Mouse (Mus musculus) layer of hippocampus, adult 8-10 months (tissue): Measurements from ENCODE around the gene Tnfsf8. TPM values are rescaled to one million over a fixed set of nuclear protein-coding genes. Genes with fewer than 3 reads are reported as not detected.

ENCODE experiments used
- DNase-seq, 2 experiments: peaks; one replicate each; pipeline ENCODE4 v3.0.0; 2022; ENCODE audit warnings: low spot score in 2 of 2
- total RNA-seq, 4 experiments: library from RNA; stranded (reverse); gene quantifications; 2 replicates each; pipeline ENCODE4 v1.2.4; 2022

Gene Tnfsf8
- total RNA-seq, 4 experiments from 2014 or later = 0.59 to 0.65 TPM; not detected in 2

DNA sequence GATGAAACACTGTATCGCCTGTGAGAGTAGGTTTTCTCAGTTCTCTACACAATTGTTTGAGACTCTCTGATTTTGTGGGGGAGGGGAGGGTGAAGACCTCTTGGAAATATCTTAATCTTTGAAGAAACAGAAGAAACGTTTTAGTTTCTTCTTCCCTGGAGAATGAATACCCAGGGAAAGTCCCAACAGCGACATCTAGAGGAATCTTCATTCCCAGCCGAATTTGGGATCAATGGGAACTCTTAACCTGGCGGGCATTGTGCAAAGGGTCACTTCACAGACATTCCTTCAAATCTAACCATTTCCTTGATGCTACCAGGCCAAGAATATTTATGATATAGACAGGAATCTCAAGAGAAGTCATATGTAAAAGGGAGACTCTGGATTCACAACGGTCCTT lies 17.2 kb downstream of the Tnfsf8 start:
- no peak for DNase-seq

DNA sequence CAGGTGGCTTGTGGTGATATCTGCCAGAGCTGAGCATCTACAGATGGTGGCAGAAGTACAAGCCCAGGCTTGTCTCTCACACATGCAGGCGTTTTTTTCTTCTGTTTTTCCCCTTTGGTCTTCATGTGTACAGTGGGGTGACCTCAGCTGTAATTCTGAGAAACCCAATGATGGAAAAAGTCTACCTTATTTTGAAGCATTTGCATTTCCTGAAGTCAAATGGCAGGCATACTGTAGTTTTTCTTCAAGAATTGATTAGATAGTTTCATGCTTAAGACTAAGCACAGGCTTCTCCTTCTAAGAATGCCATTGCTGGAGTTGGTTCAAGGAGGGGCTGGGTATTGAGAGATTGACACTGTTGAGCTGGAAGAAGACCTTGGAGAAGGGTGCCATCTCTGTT lies 18.9 kb downstream of the Tnfsf8 start:
- no peak for DNase-seq

DNA sequence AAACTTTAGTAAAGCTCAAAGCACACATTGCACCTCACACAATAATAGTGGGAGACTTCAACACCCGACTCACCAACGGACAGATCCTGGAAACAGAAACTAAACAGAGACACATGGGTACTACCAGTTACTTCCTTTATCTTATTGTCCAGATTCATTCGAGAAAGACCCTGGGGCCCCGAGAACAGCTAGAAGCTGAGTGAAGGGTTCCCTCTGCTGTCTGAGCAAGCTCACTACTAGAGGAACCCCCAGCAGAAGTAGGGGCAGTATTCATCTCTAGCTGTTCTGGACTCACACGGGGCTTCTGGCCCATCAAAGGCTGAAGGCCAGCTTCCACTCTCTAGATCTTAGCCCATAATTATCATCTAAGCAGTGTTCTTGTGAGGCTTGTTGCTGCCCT lies 20.7 kb downstream of the Tnfsf8 start:
- peak in 1 of 2 experiments; percentile 12 for DNase-seq

DNA sequence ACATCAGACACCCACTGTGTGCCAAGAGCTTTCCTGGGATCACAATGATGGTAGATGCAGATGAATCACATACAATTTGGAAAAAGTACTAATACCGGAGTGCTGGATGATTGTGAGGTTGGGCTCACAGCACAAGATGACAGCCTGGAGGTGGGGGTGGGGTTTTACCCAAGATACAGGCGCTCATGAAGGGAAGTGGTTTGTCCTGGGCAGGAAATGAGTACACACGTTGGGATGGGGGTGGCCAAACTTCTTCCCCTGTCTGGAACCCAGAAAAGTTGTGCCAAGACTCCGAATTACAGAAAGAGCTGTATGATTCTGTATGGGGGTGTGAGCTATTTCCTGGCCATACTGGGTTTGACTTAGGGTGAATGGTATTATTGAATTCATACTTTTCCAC lies 38.0 kb downstream of the Tnfsf8 start:
- DNase-seq = no peak

DNA sequence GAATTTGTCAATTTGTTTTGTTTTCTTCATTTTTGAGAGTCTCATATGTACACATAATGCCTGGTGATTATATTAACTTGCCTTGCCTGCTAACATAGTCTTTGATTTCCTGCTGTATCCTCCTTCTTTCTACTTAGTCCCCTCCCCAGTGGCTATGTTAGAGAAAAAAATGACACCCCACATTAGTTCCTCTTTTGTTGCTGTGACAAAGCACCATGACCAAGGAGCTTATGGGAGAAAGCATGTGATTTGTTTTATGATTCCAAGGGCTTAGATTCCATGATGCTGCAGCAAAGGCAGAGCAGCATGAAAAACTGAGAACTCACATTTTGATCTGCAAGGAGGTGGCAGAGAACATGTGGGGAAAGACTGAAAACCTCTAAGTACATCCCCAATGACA lies 43.6 kb downstream of the Tnfsf8 start:
- no peak for DNase-seq

DNA sequence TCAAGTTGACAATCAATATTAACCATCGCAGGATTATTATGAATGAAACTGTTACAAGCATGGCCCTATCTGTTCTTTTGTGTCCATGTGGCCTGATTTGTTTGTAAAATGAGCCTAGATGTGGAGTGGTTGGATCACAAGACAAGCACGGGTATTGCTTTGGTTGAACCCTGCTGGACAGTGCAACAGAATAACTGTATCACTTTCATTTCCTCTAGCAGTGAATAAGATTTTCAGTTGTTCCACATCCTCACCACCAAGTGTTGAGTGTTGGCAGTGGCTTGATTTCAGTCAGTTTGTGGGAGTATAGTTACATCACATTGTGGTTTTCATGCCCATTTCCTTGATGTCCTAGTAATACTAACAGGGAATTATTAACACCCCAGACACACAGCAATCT lies 45.5 kb downstream of the Tnfsf8 start:
- no peak for DNase-seq

DNA sequence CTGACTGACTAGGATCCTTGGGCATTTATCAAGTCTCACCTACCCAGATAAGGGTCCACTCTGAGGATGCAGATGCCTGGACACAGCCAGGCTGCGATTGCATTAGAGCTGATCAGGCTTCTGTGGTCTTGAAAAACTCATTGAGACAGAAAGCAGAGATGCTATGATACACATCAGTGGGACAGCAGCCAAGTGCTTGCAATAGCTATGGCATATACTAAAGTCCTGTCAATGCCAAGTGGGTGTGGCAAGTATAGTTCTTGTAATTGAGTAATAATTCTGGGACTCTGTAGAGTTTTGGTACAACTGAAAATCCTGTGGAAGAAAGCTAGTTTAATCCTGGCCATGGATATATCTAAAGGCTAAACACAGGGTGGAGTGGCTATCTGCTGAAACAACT lies 63.1 kb downstream of the Tnfsf8 start:
- no peak for DNase-seq

DNA sequence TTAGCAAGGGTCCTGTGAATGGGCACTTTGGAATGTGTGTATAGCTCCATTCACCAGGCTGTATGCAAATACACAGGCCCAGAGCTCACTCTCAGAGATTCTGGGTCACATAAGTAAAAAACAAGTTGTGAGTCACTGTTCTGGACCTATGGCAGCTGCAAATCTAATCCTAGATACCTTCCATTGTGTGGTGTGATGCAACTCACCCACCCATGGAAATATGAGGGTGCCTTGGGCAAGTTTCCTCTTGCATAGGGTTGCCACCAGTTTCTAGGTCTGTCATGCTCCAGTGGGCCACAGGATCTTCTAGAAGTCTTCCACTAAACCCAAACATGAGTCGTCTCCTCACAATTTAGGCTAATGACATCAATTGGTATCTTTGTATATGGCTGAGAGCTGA lies 64.6 kb downstream of the Tnfsf8 start:
- DNase-seq = no peak

DNA sequence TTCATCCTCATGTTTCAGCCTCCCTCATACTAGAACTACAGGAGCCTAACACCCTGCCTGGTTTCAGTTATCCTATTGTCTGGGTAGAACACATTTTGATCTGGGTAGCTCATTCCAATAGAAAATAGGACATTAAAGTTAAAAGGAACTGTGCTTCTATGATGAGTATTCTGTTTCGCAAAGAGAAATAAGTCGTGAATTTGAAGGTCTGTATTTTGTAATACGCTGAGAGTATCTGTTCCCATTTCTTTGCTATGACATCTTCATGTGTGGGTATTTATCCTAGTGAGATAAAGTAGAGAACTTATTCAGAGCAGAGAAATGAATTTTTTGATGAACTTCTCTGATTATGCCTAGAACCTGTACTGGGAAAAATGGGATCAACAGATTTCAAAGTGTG lies 68.8 kb downstream of the Tnfsf8 start:
- no peak for DNase-seq

DNA sequence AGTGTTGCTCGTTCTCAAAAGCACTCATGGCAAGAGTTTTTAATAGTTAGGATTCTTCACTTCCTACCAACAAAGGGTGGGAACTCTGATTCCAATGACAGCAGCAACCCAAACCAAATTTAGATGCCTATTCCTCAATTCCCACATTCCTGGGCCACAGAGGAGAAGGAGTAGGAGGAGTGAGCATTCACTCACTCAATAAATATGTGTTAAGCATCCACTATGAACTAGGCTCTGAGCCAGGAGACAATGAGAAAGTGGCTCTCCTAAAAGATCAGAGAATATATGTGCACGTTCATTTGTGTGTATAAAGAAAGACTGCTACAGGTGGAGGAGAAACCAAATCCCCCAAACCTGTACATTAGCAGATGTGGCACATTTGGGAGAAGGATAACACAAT lies 75.7 kb downstream of the Tnfsf8 start:
- no peak for DNase-seq

DNA sequence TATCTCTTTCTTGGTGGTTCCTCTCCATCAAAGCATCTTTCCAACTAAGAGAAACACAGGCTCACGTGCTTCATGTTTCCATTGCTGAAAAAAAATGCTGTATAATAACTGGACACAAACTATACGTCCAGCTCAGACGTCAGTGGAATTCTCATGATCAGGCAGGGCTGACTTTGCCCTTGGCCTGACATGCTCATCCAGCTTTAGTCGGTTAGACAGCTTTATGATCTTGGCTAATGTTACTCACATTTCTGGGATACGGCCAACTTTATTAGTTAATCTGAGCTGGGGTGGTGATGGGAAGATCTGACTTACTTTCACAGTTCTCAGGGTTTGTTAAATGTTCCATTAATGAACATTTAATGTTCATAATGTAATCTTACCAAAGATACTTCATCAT lies 77.3 kb downstream of the Tnfsf8 start:
- no peak for DNase-seq

DNA sequence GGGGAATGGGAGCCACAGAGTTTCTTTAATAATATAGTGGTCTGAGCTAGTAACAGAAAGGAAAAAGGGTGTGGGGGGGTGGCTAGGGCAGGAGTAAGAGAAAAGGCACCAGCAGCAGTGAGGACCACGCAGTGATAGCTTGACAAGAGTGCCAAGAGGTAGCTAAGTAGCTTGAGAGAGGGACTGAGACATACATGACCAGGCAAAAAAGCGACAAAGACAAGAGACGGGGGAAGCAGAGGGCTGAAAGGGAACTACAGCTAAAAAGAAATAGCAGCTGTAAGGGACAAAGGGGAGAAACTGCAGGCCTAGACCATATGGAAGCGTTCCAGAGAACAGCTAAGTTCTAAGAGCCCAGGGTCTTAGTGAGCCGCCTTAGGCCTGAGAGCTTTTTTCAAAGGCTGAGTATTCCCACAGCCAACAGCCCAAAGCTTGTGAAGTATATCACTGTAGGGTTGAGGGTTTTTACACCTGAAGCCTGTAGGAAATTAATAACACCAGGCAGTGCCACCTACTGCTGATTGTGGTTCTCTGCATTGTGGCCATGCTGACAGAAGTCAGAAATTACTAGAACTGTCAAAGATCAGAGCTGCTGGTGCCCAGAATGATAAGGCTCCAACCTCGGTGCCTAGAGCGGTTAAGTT lies 78.1 kb downstream of the Tnfsf8 start:
- DNase-seq = no peak

Other genes with a start within 250 kb of the Tnfsf8 start
- gene Tex48, start 238.9 kb downstream of the Tnfsf8 start, total RNA-seq = not detected
- not detected for gene Gm11214, start 198.0 kb downstream of the Tnfsf8 start, total RNA-seq
- gene Tnfsf15, start 116.2 kb downstream of the Tnfsf8 start, total RNA-seq = not detected
- 1 to 10 TPM; 2.1 to 4.3 (median 2.7) TPM for gene Tnc, start 185.7 kb upstream of the Tnfsf8 start, total RNA-seq